Mouse (Mus musculus): ENCODE measurements around the gene Cbfa2t3. TPM values are rescaled to one million over a fixed set of nuclear protein-coding genes. Genes with fewer than 3 reads are reported as not detected.
A peak's percentile ranks its signal among the peaks of the same experiment; 100 is the strongest.

The Cbfa2t3 gene
- polyA plus RNA-seq, 1 experiment from 2014 or later = 10.4 TPM

- Histone ChIP-seq H3K4me3 (ENCODE audit: low read depth, low read length) (no peak overlapping the region), H3K4me2 (ENCODE audit: low read length) (no peak overlapping the region), H3K36me3 (ENCODE audit: control insufficient read depth, insufficient read depth, low read length) (peaks cover 16% of the 10 kb centered on the region; the same call in 1 of the 2 replicates), H3K9ac (ENCODE audit: low read length) (no peak overlapping the region), H3K4me1 (ENCODE audit: control insufficient read depth, insufficient read depth, low read length) (no peaks in the 10 kb centered on the region), H3K9me3 (replicated peaks; ENCODE audit: control insufficient read depth, low read length) (no peaks in the 10 kb centered on the region), H3K27me3 (replicated peaks; ENCODE audit: control insufficient read depth, insufficient read depth, low read length) (no peaks in the 10 kb centered on the region), H3K27ac (ENCODE audit: low read depth, low read length) (no peak overlapping the region)
- no peak for DNase-seq (ENCODE audit: low spot score)
- 84% methylated on average over 9 of the region's 9 CpGs for WGBS
- ATAC-seq = no peak
Observed at GRCm38 (mm10) chr8:122625811-122626210, 73.1 kb downstream of the Cbfa2t3 start.

GRCm38 (mm10) chr8:122624653-122625052 is 74.3 kb downstream of the Cbfa2t3 start:
- Histone ChIP-seq H3K36me3 (ENCODE audit: control insufficient read depth, insufficient read depth, low read length) (peaks cover 8% of the 10 kb centered on the region; the same call in 1 of the 2 replicates), H3K9me3 (replicated peaks; ENCODE audit: control insufficient read depth, low read length) (no peaks in the 10 kb centered on the region), H3K4me3 (ENCODE audit: low read depth, low read length) (no peak overlapping the region), H3K9ac (ENCODE audit: low read length) (no peak overlapping the region), H3K4me2 (ENCODE audit: low read length) (no peak overlapping the region), H3K27me3 (replicated peaks; ENCODE audit: control insufficient read depth, insufficient read depth, low read length) (no peaks in the 10 kb centered on the region), H3K27ac (ENCODE audit: low read depth, low read length) (no peak overlapping the region), H3K4me1 (ENCODE audit: control insufficient read depth, insufficient read depth, low read length) (no peaks in the 10 kb centered on the region)
- ATAC-seq (no peak), DNase-seq (ENCODE audit: low spot score) (no peak)
- 79% methylated on average over 5 of the region's 5 CpGs for WGBS

GRCm38 (mm10) chr8:122623844-122624642 is 74.9 kb downstream of the Cbfa2t3 start:
- Histone ChIP-seq H3K27me3 (replicated peaks; ENCODE audit: control insufficient read depth, insufficient read depth, low read length) (no peaks in the 10 kb centered on the region), H3K4me2 (ENCODE audit: low read length) (no peak overlapping the region), H3K4me1 (ENCODE audit: control insufficient read depth, insufficient read depth, low read length) (no peaks in the 10 kb centered on the region), H3K27ac (ENCODE audit: low read depth, low read length) (no peak overlapping the region), H3K9me3 (replicated peaks; ENCODE audit: control insufficient read depth, low read length) (no peaks in the 10 kb centered on the region), H3K9ac (ENCODE audit: low read length) (no peak overlapping the region), H3K36me3 (ENCODE audit: control insufficient read depth, insufficient read depth, low read length) (0 out of 2 replicates have a peak, but pooled peaks cover 2% of the 10 kb centered on the region), H3K4me3 (ENCODE audit: low read depth, low read length) (no peak overlapping the region)
- no peak for ATAC-seq
- WGBS = 91% methylated on average over 17 of the region's 17 CpGs
- no peak for DNase-seq (ENCODE audit: low spot score)

GRCm38 (mm10) chr8:122622727-122623126 is 76.2 kb downstream of the Cbfa2t3 start, which contains the start of gene Pabpn1l:
TSS of gene Pabpn1l (minus strand) at chr8:122622739.
- no peak within 1 kb of the TSS for H3K9ac ChIP-seq (ENCODE audit: low read length)
- no peaks in the 10 kb centered on the region for H3K4me1 ChIP-seq (ENCODE audit: control insufficient read depth, insufficient read depth, low read length)
- no peaks in the 10 kb centered on the region for H3K36me3 ChIP-seq (ENCODE audit: control insufficient read depth, insufficient read depth, low read length)
- H3K4me3 ChIP-seq (ENCODE audit: low read depth, low read length) = no peak within 1 kb of the TSS
- H3K4me2 ChIP-seq (ENCODE audit: low read length) = no peak within 1 kb of the TSS
- H3K9me3 ChIP-seq (replicated peaks; ENCODE audit: control insufficient read depth, low read length) = no peaks in the 10 kb centered on the region
- DNase-seq (ENCODE audit: low spot score) (no peak), ATAC-seq (no peak)
- WGBS = 60% methylated on average over 6 of the region's 6 CpGs
- H3K27ac ChIP-seq (ENCODE audit: low read depth, low read length) = no peak within 1 kb of the TSS
- H3K27me3 ChIP-seq (replicated peaks; ENCODE audit: control insufficient read depth, insufficient read depth, low read length) = no peaks in the 10 kb centered on the region

- H3K4me2 ChIP-seq (ENCODE audit: low read length) = no peak overlapping the region
- 41% methylated on average over 5 of the region's 5 CpGs for WGBS
- H3K4me3 ChIP-seq (ENCODE audit: low read depth, low read length) = no peak overlapping the region
- H3K27ac ChIP-seq (ENCODE audit: low read depth, low read length) = no peak overlapping the region
- H3K9ac ChIP-seq (ENCODE audit: low read length) = no peak overlapping the region
- no peaks in the 10 kb centered on the region for H3K36me3 ChIP-seq (ENCODE audit: control insufficient read depth, insufficient read depth, low read length)
- no peaks in the 10 kb centered on the region for H3K4me1 ChIP-seq (ENCODE audit: control insufficient read depth, insufficient read depth, low read length)
- H3K27me3 ChIP-seq (replicated peaks; ENCODE audit: control insufficient read depth, insufficient read depth, low read length) = no peaks in the 10 kb centered on the region
- DNase-seq (ENCODE audit: low spot score) = no peak
- H3K9me3 ChIP-seq (replicated peaks; ENCODE audit: control insufficient read depth, low read length) = no peaks in the 10 kb centered on the region
- no peak for ATAC-seq
Observed at GRCm38 (mm10) chr8:122620446-122620845, 78.5 kb downstream of the Cbfa2t3 start.

- no peak overlapping the region for H3K9ac ChIP-seq (ENCODE audit: low read length)
Observed at GRCm38 (mm10) chr8:122618660-122619378, 80.1 kb downstream of the Cbfa2t3 start.

GRCm38 (mm10) chr8:122617947-122618546 is 80.9 kb downstream of the Cbfa2t3 start:
- 35% methylated on average over 5 of the region's 7 CpGs for WGBS
- Histone ChIP-seq H3K4me1 (ENCODE audit: control insufficient read depth, insufficient read depth, low read length) (no peaks in the 10 kb centered on the region), H3K36me3 (ENCODE audit: control insufficient read depth, insufficient read depth, low read length) (0 out of 2 replicates have a peak, but pooled peaks cover 4% of the 10 kb centered on the region), H3K9me3 (replicated peaks; ENCODE audit: control insufficient read depth, low read length) (no peaks in the 10 kb centered on the region), H3K4me3 (ENCODE audit: low read depth, low read length) (no peak overlapping the region), H3K9ac (ENCODE audit: low read length) (no peak overlapping the region), H3K27me3 (replicated peaks; ENCODE audit: control insufficient read depth, insufficient read depth, low read length) (no peaks in the 10 kb centered on the region), H3K27ac (ENCODE audit: low read depth, low read length) (no peak overlapping the region), H3K4me2 (ENCODE audit: low read length) (no peak overlapping the region)
- ATAC-seq = peak; percentile 45; the same call in 1 of the 2 replicates
- DNase-seq (ENCODE audit: low spot score) = peak; percentile 88

More at GRCm38 (mm10) chr8:122618660-122619378, 80.1 kb downstream of the Cbfa2t3 start:
- H3K4me1 ChIP-seq (ENCODE audit: control insufficient read depth, insufficient read depth, low read length) = no peaks in the 10 kb centered on the region
- no peak overlapping the region for H3K27ac ChIP-seq (ENCODE audit: low read depth, low read length)
- H3K9me3 ChIP-seq (replicated peaks; ENCODE audit: control insufficient read depth, low read length) = no peaks in the 10 kb centered on the region
- no peak overlapping the region for H3K4me2 ChIP-seq (ENCODE audit: low read length)
- H3K27me3 ChIP-seq (replicated peaks; ENCODE audit: control insufficient read depth, insufficient read depth, low read length) = no peaks in the 10 kb centered on the region
- DNase-seq (ENCODE audit: low spot score) (no peak), ATAC-seq (no peak)
- no peak overlapping the region for H3K4me3 ChIP-seq (ENCODE audit: low read depth, low read length)
- no peaks in the 10 kb centered on the region for H3K36me3 ChIP-seq (ENCODE audit: control insufficient read depth, insufficient read depth, low read length)
- WGBS = 75% methylated on average over 6 of the region's 6 CpGs

GRCm38 (mm10) chr8:122616181-122616905 is 82.6 kb downstream of the Cbfa2t3 start:
- no peak overlapping the region for H3K9ac ChIP-seq (ENCODE audit: low read length)
- WGBS = 69% methylated on average over 9 of the region's 9 CpGs
- no peak overlapping the region for H3K4me2 ChIP-seq (ENCODE audit: low read length)

More at GRCm38 (mm10) chr8:122616181-122616905, 82.6 kb downstream of the Cbfa2t3 start:
- DNase-seq (ENCODE audit: low spot score) = no peak
- no peaks in the 10 kb centered on the region for H3K9me3 ChIP-seq (replicated peaks; ENCODE audit: control insufficient read depth, low read length)
- no peak overlapping the region for H3K27ac ChIP-seq (ENCODE audit: low read depth, low read length)
- H3K4me3 ChIP-seq (ENCODE audit: low read depth, low read length) = no peak overlapping the region
- ATAC-seq = no peak
- 0 out of 2 replicates have a peak, but pooled peaks cover 4% of the 10 kb centered on the region for H3K36me3 ChIP-seq (ENCODE audit: control insufficient read depth, insufficient read depth, low read length)
- H3K27me3 ChIP-seq (replicated peaks; ENCODE audit: control insufficient read depth, insufficient read depth, low read length) = no peaks in the 10 kb centered on the region
- peaks cover 6% of the 10 kb centered on the region for H3K4me1 ChIP-seq (ENCODE audit: control insufficient read depth, insufficient read depth, low read length)

All from forebrain, embryonic 14.5 days (tissue).